In the genomic region with DNA sequence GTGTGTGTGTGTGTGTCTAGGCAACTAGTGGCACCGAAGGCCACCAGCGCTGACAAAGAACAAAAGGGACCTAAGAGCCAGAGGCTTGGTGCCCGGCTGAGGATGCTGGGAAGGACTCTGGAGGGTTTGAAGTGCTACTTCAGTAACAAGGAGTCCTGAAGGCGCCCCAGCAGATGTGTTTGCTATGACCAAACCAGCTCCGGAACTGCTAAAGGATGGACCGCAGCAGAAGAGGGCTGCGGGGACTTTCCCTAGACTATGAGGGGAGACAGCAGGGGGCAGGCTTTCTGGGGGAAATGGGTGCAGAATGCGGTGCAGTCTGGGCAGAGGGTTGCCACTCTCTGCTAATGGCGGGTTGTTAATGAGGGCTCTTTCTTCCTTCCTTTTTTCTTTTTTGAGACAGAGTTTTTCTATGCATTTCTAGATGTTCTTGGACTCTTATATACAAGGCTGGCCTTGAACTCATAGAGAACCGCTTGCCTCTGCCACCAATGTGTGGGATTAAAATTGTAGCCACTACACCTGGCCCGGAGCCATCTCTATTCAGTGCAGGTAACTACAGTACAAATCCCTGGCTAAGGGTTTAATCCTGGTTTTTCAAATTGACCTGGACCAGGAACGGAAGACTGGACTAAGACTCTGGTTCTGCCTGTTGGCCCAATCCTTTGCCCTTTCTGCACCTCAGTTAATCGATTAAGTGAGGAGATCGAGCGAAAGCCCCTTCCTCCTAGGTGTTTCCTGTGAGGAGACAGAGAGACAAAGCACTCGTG, we compare ENCODE assay signal across 8 mouse cellular contexts. TPM values are rescaled to one million over a fixed set of nuclear protein-coding genes. Genes with fewer than 3 reads are reported as not detected.
DNase-seq lines count a peak whose midpoint lies in the region; ATAC-seq and TF ChIP-seq lines count a peak whose summit lies in the region.

No protein-coding gene starts in this region.

- H3K9me3 ChIP-seq in liver, embryonic 12.5 days (replicated peaks) = no peaks in the 10 kb centered on the region
- no peaks in the 10 kb centered on the region for H3K9me3 ChIP-seq in neural tube, embryonic 13.5 days

- 34% methylated on average over 16 of the region's 16 CpGs for WGBS in cerebellum, adult 2 months
- WGBS in liver, embryonic 12.5 days (ENCODE audit: insufficient replicate concordance) = 24% methylated on average over 16 of the region's 16 CpGs
- WGBS in neural tube, embryonic 13.5 days = 33% methylated on average over 16 of the region's 16 CpGs

- no peaks in the 10 kb centered on the region for H3K27me3 ChIP-seq in cerebellum, adult 2 months (ENCODE audit: control insufficient read depth, insufficient read depth, low read length)
- H3K27me3 ChIP-seq in liver, embryonic 12.5 days (replicated peaks) = 0 out of 2 replicates have a peak, but pooled peaks cover 11% of the 10 kb centered on the region
- H3K27me3 ChIP-seq in neural tube, embryonic 13.5 days = no peaks in the 10 kb centered on the region

- peak overlapping the region; percentile 80 for H3K9ac ChIP-seq in liver, embryonic 12.5 days
- peak overlapping the region; percentile 84 for H3K9ac ChIP-seq in neural tube, embryonic 13.5 days

- ATAC-seq in liver, embryonic 12.5 days = no peak
- no peak for ATAC-seq in neural tube, embryonic 13.5 days (ENCODE audit: low read depth)

- no peak for DNase-seq in left cerebral cortex, adult 2 months (ENCODE audit: extremely low spot score in 1 of 2, low spot score in 2 of 2)
- no peak for DNase-seq in left cerebral cortex, adult 8-10 months (ENCODE audit: low spot score in 2 of 2)
- DNase-seq in cerebellum, adult 2 months = peak; percentile 35 to 59
- peak; percentile 46 for DNase-seq in heart, postnatal 4 days
- no peak for DNase-seq in left cerebral cortex, postnatal 25 days (ENCODE audit: low spot score in 2 of 2)
- no peak for DNase-seq in left cerebral cortex, postnatal 14 days (ENCODE audit: low spot score in 2 of 2)

- H3K4me3 ChIP-seq in left cerebral cortex, adult 2 months = peak overlapping the region; percentile 73
- H3K4me3 ChIP-seq in cerebellum, adult 2 months (replicated peaks; ENCODE audit: insufficient read depth, low read depth, low read length) = peak overlapping the region; percentile 79
- H3K4me3 ChIP-seq in liver, embryonic 12.5 days = peak overlapping the region; percentile 69
- peak overlapping the region; percentile 61 for H3K4me3 ChIP-seq in neural tube, embryonic 13.5 days

- intact Hi-C loops in left cerebral cortex, adult 2 months (cut with DNase I) = loop anchor here (5.0 kb wide), 1 partner anchor 139 kb away; the partner anchor contains the start of gene Tbl2
- intact Hi-C loops in left cerebral cortex, postnatal 25 days (cut with DNase I) = loop anchor here (2.0 kb wide), 1 partner anchor 69 kb away; no protein-coding TSS in a partner anchor
- intact Hi-C loops in left cerebral cortex, postnatal 14 days (cut with DNase I) = no loop called here

- H3K4me2 ChIP-seq in liver, embryonic 12.5 days = peak overlapping the region; percentile 96
- H3K4me2 ChIP-seq in neural tube, embryonic 13.5 days = peak overlapping the region; percentile 79

- no peak for TF ChIP-seq POLR2A in cerebellum, adult 2 months (IDR thresholded peaks at IDR 0.05; ENCODE audit: borderline replicate concordance, insufficient read depth, low read length)

- H3K36me3 ChIP-seq in liver, embryonic 12.5 days = peaks cover 9% of the 10 kb centered on the region
- H3K36me3 ChIP-seq in neural tube, embryonic 13.5 days = no peaks in the 10 kb centered on the region

- peak; percentile 3; the same call in 1 of the 2 replicates for TF ChIP-seq CTCF in left cerebral cortex, adult 2 months (IDR thresholded peaks at IDR 0.05)
- no peak for TF ChIP-seq CTCF in cerebellum, adult 2 months (IDR thresholded peaks at IDR 0.05; ENCODE audit: borderline replicate concordance, insufficient read depth, low read depth, low read length)

- peak overlapping the region; percentile 99 for H3K27ac ChIP-seq in left cerebral cortex, adult 2 months
- H3K27ac ChIP-seq in cerebellum, adult 2 months (ENCODE audit: insufficient read depth, low read length) = peak overlapping the region; percentile 62
- peak overlapping the region; percentile 90 for H3K27ac ChIP-seq in liver, embryonic 12.5 days
- H3K27ac ChIP-seq in neural tube, embryonic 13.5 days (replicated peaks) = peak overlapping the region; percentile 98

- H3K4me1 ChIP-seq in cerebellum, adult 2 months (ENCODE audit: control insufficient read depth, insufficient read depth, low read length) = peaks cover 5% of the 10 kb centered on the region
- H3K4me1 ChIP-seq in liver, embryonic 12.5 days = peaks cover 43% of the 10 kb centered on the region
- H3K4me1 ChIP-seq in neural tube, embryonic 13.5 days (replicated peaks) = peaks cover 39% of the 10 kb centered on the region

RNA-seq across cellular contexts. Expression of gene Abhd11, which starts 1.0 kb away (rescaled TPM):
- total RNA-seq in left cerebral cortex, adult 2 months (2021) = 10 to 100 TPM; 31.3 to 39.3 TPM
- total RNA-seq in left cerebral cortex, adult 8-10 months (2022) = 10 to 100 TPM; 35.2 to 39.9 (median 36.7) TPM
- 59.0 and 65.1 TPM in 2 replicates for polyA plus RNA-seq in cerebellum, adult 2 months (2012; rRNA removed)
- total RNA-seq in heart, postnatal 4 days (2021) = 10 to 100 TPM; 55.0 to 59.6 TPM
- 39.1 and 45.3 TPM in 2 replicates for polyA plus RNA-seq in liver, embryonic 12.5 days (2016; fragmentation: Nextera tagmentation; extraction: Ambion mirVana)
- polyA plus RNA-seq in neural tube, embryonic 13.5 days (2015; fragmentation: Nextera tagmentation; extraction: Ambion mirVana) = 63.6 and 72.2 TPM in 2 replicates
- total RNA-seq in left cerebral cortex, postnatal 25 days (2021) = 10 to 100 TPM; 35.5 to 41.4 TPM
- 10 to 100 TPM; 41.2 to 42.0 TPM for total RNA-seq in left cerebral cortex, postnatal 14 days (2021)

RNA-seq across cellular contexts. Expression of gene Stx1a, which starts 15.3 kb away (rescaled TPM):
- 100 to 1,000 TPM; 340 to 346 TPM for total RNA-seq in left cerebral cortex, adult 2 months (2021)
- 100 to 1,000 TPM; 239 to 271 (median 248) TPM for total RNA-seq in left cerebral cortex, adult 8-10 months (2022)
- 12.1 and 12.4 TPM in 2 replicates for polyA plus RNA-seq in cerebellum, adult 2 months (2012; rRNA removed)
- total RNA-seq in heart, postnatal 4 days (2021) = 1 to 10 TPM; 5.6 to 6.0 TPM
- polyA plus RNA-seq in liver, embryonic 12.5 days (2016; fragmentation: Nextera tagmentation; extraction: Ambion mirVana) = 2.7 and 2.8 TPM in 2 replicates
- polyA plus RNA-seq in neural tube, embryonic 13.5 days (2015; fragmentation: Nextera tagmentation; extraction: Ambion mirVana) = 76.8 and 90.9 TPM in 2 replicates
- 100 to 1,000 TPM; 388 to 416 TPM for total RNA-seq in left cerebral cortex, postnatal 25 days (2021)
- 100 to 1,000 TPM; 413 to 473 TPM for total RNA-seq in left cerebral cortex, postnatal 14 days (2021)

RNA-seq across cellular contexts. Expression of gene Cldn3, which starts 22.0 kb away (rescaled TPM):
- total RNA-seq in left cerebral cortex, adult 2 months (2021) = under 1 TPM; 0.81 to 0.82 TPM
- total RNA-seq in left cerebral cortex, adult 8-10 months (2022) = under 1 TPM in 2 of 4 experiments, not detected in 2; 0.50 to 0.93 TPM
- polyA plus RNA-seq in cerebellum, adult 2 months (2012; rRNA removed) = 0.52 and 0.67 TPM in 2 replicates
- total RNA-seq in heart, postnatal 4 days (2021) = under 1 TPM; 0.71 to 0.77 TPM
- 0.55 and 0.57 TPM in 2 replicates for polyA plus RNA-seq in liver, embryonic 12.5 days (2016; fragmentation: Nextera tagmentation; extraction: Ambion mirVana)
- polyA plus RNA-seq in neural tube, embryonic 13.5 days (2015; fragmentation: Nextera tagmentation; extraction: Ambion mirVana) = 0.81 and 2.4 TPM in 2 replicates
- total RNA-seq in left cerebral cortex, postnatal 25 days (2021) = under 1 TPM; 0.39 to 0.62 TPM
- total RNA-seq in left cerebral cortex, postnatal 14 days (2021) = 1 to 10 TPM in 1 of 2 experiments, under 1 TPM in 1; 0.37 to 1.7 TPM

RNA-seq across cellular contexts. Expression of gene Dnajc30, which starts 56.0 kb away (rescaled TPM):
- total RNA-seq in left cerebral cortex, adult 2 months (2021) = 10 to 100 TPM; 38.6 to 41.7 TPM
- 10 to 100 TPM; 40.1 to 43.0 (median 42.0) TPM for total RNA-seq in left cerebral cortex, adult 8-10 months (2022)
- 45.4 and 46.6 TPM in 2 replicates for polyA plus RNA-seq in cerebellum, adult 2 months (2012; rRNA removed)
- total RNA-seq in heart, postnatal 4 days (2021) = 10 to 100 TPM; 24.8 to 26.6 TPM
- polyA plus RNA-seq in liver, embryonic 12.5 days (2016; fragmentation: Nextera tagmentation; extraction: Ambion mirVana) = 15.9 and 19.1 TPM in 2 replicates
- polyA plus RNA-seq in neural tube, embryonic 13.5 days (2015; fragmentation: Nextera tagmentation; extraction: Ambion mirVana) = 35.5 and 37.1 TPM in 2 replicates
- total RNA-seq in left cerebral cortex, postnatal 25 days (2021) = 10 to 100 TPM; 38.3 to 42.4 TPM
- 10 to 100 TPM; 41.6 to 42.9 TPM for total RNA-seq in left cerebral cortex, postnatal 14 days (2021)

RNA-seq across cellular contexts. Expression of gene Bud23, which starts 56.8 kb away (rescaled TPM):
- 10 to 100 TPM; 53.4 to 57.3 TPM for total RNA-seq in left cerebral cortex, adult 2 months (2021)
- 10 to 100 TPM; 39.2 to 51.0 (median 47.5) TPM for total RNA-seq in left cerebral cortex, adult 8-10 months (2022)
- polyA plus RNA-seq in cerebellum, adult 2 months (2012; rRNA removed) = 69.2 and 72.8 TPM in 2 replicates
- 10 to 100 TPM; 28.5 to 37.0 TPM for total RNA-seq in heart, postnatal 4 days (2021)
- 97.8 and 104 TPM in 2 replicates for polyA plus RNA-seq in liver, embryonic 12.5 days (2016; fragmentation: Nextera tagmentation; extraction: Ambion mirVana)
- polyA plus RNA-seq in neural tube, embryonic 13.5 days (2015; fragmentation: Nextera tagmentation; extraction: Ambion mirVana) = 83.0 and 93.7 TPM in 2 replicates
- 10 to 100 TPM; 49.7 to 51.0 TPM for total RNA-seq in left cerebral cortex, postnatal 25 days (2021)
- 10 to 100 TPM; 34.0 to 55.7 TPM for total RNA-seq in left cerebral cortex, postnatal 14 days (2021)

Comparison
In these comparisons a context has a peak if more than half of its experiments do, and no peak if none do; other contexts are left out.
1. DNase-seq: peak in cerebellum, adult 2 months (2 of 2) and heart, postnatal 4 days (single experiment); none in left cerebral cortex, adult 2 months (0 of 2), left cerebral cortex, adult 8-10 months (0 of 2), left cerebral cortex, postnatal 25 days (0 of 2) and left cerebral cortex, postnatal 14 days (0 of 2).
2. RNA of gene Stx1a, which starts 15.3 kb away (total RNA-seq): 413 to 473 TPM in left cerebral cortex, postnatal 14 days, 388 to 416 TPM in left cerebral cortex, postnatal 25 days, 340 to 346 TPM in left cerebral cortex, adult 2 months and 239 to 271 TPM in left cerebral cortex, adult 8-10 months; 5.6 to 6.0 TPM in heart, postnatal 4 days; every median in the first group is over 10 times any median in the second.
3. Peak in every context shown above with its lines, with median percentiles within 50 percentile points of each other: H3K27ac ChIP-seq and H3K4me3 ChIP-seq.